Mouse (Mus musculus): ENCODE measurements around the gene Tmem251. TPM values are rescaled to one million over a fixed set of nuclear protein-coding genes. Genes with fewer than 3 reads are reported as not detected.

Tmem251 gene
- polyA plus RNA-seq, 1 experiment, result 1.2 TPM

DNA sequence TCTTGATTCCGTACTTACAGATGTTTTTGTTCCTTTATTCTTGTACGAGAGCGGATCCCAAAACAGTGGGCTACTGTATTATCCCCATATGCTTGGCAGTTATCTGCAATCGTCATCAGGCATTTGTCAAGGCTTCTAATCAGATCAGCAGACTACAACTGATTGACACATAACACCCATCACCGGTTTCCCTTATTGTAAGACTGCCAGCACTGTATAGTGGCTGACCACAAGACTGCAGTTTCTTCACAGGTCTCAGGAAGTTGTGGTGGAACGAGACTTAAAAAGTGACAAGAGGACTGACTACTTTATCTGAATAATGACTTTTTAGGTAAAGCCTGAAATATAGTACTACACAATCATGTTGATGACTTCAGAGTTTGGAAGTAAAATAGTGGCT lies 1.3 kb downstream of the Tmem251 start:
- Histone ChIP-seq H3K36me3 (replicated peaks; ENCODE audit: low read length) (peaks cover 34% of the 10 kb centered on the region), H3K9me3 (no peaks in the 10 kb centered on the region), H3K4me3 (replicated peaks) (peak overlapping the region; percentile 93), H3K4me1 (peaks cover 53% of the 10 kb centered on the region), H3K27me3 (replicated peaks) (no peaks in the 10 kb centered on the region)
- TF ChIP-seq GATA1 (IDR thresholded peaks at IDR 0.05; ENCODE audit: borderline replicate concordance, low read length) (no peak; the same call in 2 of the 3 replicates), FLI1 (IDR thresholded peaks at IDR 0.05; ENCODE audit: low read length) (no peak)

DNA sequence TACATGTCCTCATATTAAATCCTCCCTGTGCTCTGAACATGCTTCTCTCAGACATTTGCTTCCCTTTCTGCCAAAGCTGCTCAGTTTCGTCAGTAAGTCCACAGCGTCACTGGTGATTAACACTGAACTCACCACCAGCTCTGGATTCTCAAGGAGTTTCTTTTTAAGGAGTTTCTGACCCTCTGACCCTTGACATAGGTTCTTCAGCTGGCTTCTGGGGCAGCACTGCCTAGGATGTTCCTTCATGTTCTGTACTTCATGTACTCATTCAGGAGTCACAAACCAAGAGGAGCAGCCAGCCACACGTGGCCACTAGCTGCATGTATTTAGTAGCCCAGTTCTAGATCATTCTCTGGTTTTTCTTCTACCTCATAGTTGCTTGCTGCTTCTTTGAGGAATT lies 4.7 kb downstream of the Tmem251 start:
- H3K4me1 ChIP-seq, result peaks cover 43% of the 10 kb centered on the region
- no peaks in the 10 kb centered on the region for H3K27me3 ChIP-seq (replicated peaks)
- H3K9me3 ChIP-seq, result no peaks in the 10 kb centered on the region
- peaks cover 36% of the 10 kb centered on the region for H3K36me3 ChIP-seq (replicated peaks; ENCODE audit: low read length)
- H3K4me3 ChIP-seq (replicated peaks), result peak overlapping the region; percentile 39
- no peak for TF ChIP-seq FLI1 (IDR thresholded peaks at IDR 0.05; ENCODE audit: low read length)
- TF ChIP-seq GATA1 (IDR thresholded peaks at IDR 0.05; ENCODE audit: borderline replicate concordance, low read length), result no peak

DNA sequence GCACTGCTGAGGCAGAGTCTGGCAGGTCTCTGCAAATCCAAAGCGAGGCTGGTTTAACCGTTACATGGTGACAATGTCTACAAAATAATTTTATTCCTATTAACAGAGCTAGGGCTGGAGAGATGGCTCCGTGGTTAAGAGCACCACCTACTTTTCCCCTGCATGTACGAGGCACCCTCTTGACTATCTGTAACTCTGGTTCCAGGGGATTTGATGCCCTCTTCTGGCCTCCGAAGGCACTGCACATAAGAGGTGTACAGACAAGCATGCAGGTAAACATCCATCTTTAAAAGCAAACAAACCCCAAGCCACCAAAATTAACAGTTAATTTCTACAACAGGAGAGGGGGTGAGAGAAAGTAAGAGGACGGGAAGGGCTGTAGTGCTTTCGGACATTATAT lies 12.7 kb downstream of the Tmem251 start:
- Histone ChIP-seq H3K4me3 (replicated peaks) (peak overlapping the region; percentile 100), H3K36me3 (replicated peaks; ENCODE audit: low read length) (peaks cover 32% of the 10 kb centered on the region), H3K27me3 (replicated peaks) (no peaks in the 10 kb centered on the region), H3K4me1 (peaks cover 46% of the 10 kb centered on the region), H3K9me3 (no peaks in the 10 kb centered on the region)
- TF ChIP-seq FLI1 (IDR thresholded peaks at IDR 0.05; ENCODE audit: low read length) (no peak), GATA1 (IDR thresholded peaks at IDR 0.05; ENCODE audit: borderline replicate concordance, low read length) (no peak)

- H3K36me3 ChIP-seq (replicated peaks; ENCODE audit: low read length), result peaks cover 40% of the 10 kb centered on the region
Measured at GRCm38 (mm10) chr12:102757055-102757688, 13.6 kb downstream of the Tmem251 start.

GRCm38 (mm10) chr12:102757689-102758402 lies 14.3 kb downstream of the Tmem251 start, which contains the start of the genes Gm28051, Gon7 and Ubr7:
Gene Gm28051, minus strand, starts transcription at chr12:102757765.
Gene Gon7, minus strand, starts transcription at chr12:102757803.
Gene Ubr7, plus strand, starts transcription at chr12:102757967.
- Histone ChIP-seq H3K4me3 (replicated peaks) (peak within 1 kb of the TSS; percentile 100), H3K4me1 (peaks cover 42% of the 10 kb centered on the region), H3K9me3 (no peaks in the 10 kb centered on the region), H3K36me3 (replicated peaks; ENCODE audit: low read length) (peaks cover 42% of the 10 kb centered on the region), H3K27me3 (replicated peaks) (no peaks in the 10 kb centered on the region)
- no peak for TF ChIP-seq GATA1 (IDR thresholded peaks at IDR 0.05; ENCODE audit: borderline replicate concordance, low read length)
- TF ChIP-seq FLI1 (IDR thresholded peaks at IDR 0.05; ENCODE audit: low read length), result peak; percentile 54; the same call in 1 of the 2 replicates

More at GRCm38 (mm10) chr12:102757055-102757688, 13.6 kb downstream of the Tmem251 start:
- H3K4me3 ChIP-seq (replicated peaks), result peak overlapping the region; percentile 100
- no peak for TF ChIP-seq FLI1 (IDR thresholded peaks at IDR 0.05; ENCODE audit: low read length)
- TF ChIP-seq GATA1 (IDR thresholded peaks at IDR 0.05; ENCODE audit: borderline replicate concordance, low read length), result no peak
- H3K4me1 ChIP-seq, result peaks cover 42% of the 10 kb centered on the region
- no peaks in the 10 kb centered on the region for H3K9me3 ChIP-seq
- no peaks in the 10 kb centered on the region for H3K27me3 ChIP-seq (replicated peaks)

DNA sequence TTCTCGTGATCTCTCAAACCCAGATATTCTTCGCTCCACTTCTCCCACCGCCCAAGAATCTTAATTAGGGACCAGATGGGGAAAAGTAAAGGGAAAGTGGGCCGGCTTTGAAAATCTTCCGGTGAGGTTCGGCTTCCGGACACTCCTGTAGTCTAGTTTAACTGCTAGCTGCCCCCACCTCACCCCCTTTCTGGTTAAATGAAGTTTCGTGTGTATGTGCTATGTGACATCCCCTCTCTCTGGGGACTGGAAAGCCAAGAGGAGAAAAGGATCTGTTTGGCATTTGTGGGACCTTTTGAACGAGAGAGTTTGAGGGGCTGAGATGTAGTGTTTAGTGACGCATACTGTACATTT lies 14.8 kb downstream of the Tmem251 start, which contains the start of gene Gm20604:
Gene Gm20604, minus strand, starts transcription at position 270 of the 354 bp plus-strand sequence.
- H3K4me1 ChIP-seq, result peaks cover 42% of the 10 kb centered on the region
- H3K27me3 ChIP-seq (replicated peaks), result no peaks in the 10 kb centered on the region
- H3K36me3 ChIP-seq (replicated peaks; ENCODE audit: low read length), result peaks cover 48% of the 10 kb centered on the region
- no peaks in the 10 kb centered on the region for H3K9me3 ChIP-seq
- TF ChIP-seq FLI1 (IDR thresholded peaks at IDR 0.05; ENCODE audit: low read length), result no peak
- TF ChIP-seq GATA1 (IDR thresholded peaks at IDR 0.05; ENCODE audit: borderline replicate concordance, low read length), result no peak
- peak within 1 kb of the TSS; percentile 100 for H3K4me3 ChIP-seq (replicated peaks)

- H3K27me3 ChIP-seq (replicated peaks), result no peaks in the 10 kb centered on the region
- H3K36me3 ChIP-seq (replicated peaks; ENCODE audit: low read length), result peaks cover 50% of the 10 kb centered on the region
- H3K9me3 ChIP-seq, result no peaks in the 10 kb centered on the region
- peaks cover 46% of the 10 kb centered on the region for H3K4me1 ChIP-seq
- TF ChIP-seq GATA1 (IDR thresholded peaks at IDR 0.05; ENCODE audit: borderline replicate concordance, low read length) (no peak), FLI1 (IDR thresholded peaks at IDR 0.05; ENCODE audit: low read length) (no peak)
- H3K4me3 ChIP-seq (replicated peaks), result peak overlapping the region; percentile 100
Measured at GRCm38 (mm10) chr12:102758936-102759335, 15.4 kb downstream of the Tmem251 start.

GRCm38 (mm10) chr12:102761668-102762067 lies 18.1 kb downstream of the Tmem251 start:
- no peaks in the 10 kb centered on the region for H3K9me3 ChIP-seq
- H3K27me3 ChIP-seq (replicated peaks), result no peaks in the 10 kb centered on the region
- peaks cover 42% of the 10 kb centered on the region for H3K4me1 ChIP-seq
- H3K36me3 ChIP-seq (replicated peaks; ENCODE audit: low read length), result peaks cover 60% of the 10 kb centered on the region
- no peak overlapping the region for H3K4me3 ChIP-seq (replicated peaks)
- TF ChIP-seq GATA1 (IDR thresholded peaks at IDR 0.05; ENCODE audit: borderline replicate concordance, low read length) (no peak), FLI1 (IDR thresholded peaks at IDR 0.05; ENCODE audit: low read length) (no peak)

DNA sequence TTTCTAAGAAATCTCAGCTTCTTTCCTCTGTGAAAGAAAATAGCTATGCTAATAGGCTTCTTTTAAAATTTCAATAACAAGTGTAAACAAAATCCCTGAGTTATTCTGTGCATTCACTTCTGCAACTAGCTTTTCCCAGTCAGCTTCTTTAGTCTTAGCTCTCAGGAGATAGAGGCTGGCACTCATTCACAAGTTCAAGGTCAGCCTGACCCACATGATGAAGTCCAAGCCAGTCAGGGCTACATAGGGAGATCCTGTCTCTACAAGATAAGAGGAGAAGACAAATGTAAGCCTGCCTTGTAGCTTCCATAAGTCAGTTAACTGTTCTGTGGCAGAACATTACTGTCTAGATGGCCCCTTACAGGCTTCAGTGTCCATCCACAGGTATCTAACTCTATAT lies 20.1 kb downstream of the Tmem251 start:
- Histone ChIP-seq H3K36me3 (replicated peaks; ENCODE audit: low read length) (peaks cover 80% of the 10 kb centered on the region), H3K4me1 (peaks cover 46% of the 10 kb centered on the region), H3K27me3 (replicated peaks) (no peaks in the 10 kb centered on the region), H3K9me3 (no peaks in the 10 kb centered on the region), H3K4me3 (replicated peaks) (no peak overlapping the region)
- no peak for TF ChIP-seq FLI1 (IDR thresholded peaks at IDR 0.05; ENCODE audit: low read length)
- TF ChIP-seq GATA1 (IDR thresholded peaks at IDR 0.05; ENCODE audit: borderline replicate concordance, low read length), result no peak

- Histone ChIP-seq H3K36me3 (replicated peaks; ENCODE audit: low read length) (peaks cover 98% of the 10 kb centered on the region), H3K4me1 (peaks cover 47% of the 10 kb centered on the region), H3K27me3 (replicated peaks) (no peaks in the 10 kb centered on the region), H3K9me3 (no peaks in the 10 kb centered on the region; the same call in 1 of the 2 replicates), H3K4me3 (replicated peaks) (no peak overlapping the region)
- TF ChIP-seq FLI1 (IDR thresholded peaks at IDR 0.05; ENCODE audit: low read length) (no peak), GATA1 (IDR thresholded peaks at IDR 0.05; ENCODE audit: borderline replicate concordance, low read length) (no peak)
Measured at GRCm38 (mm10) chr12:102769000-102769399, 25.4 kb downstream of the Tmem251 start.

All from megakaryocyte, embryonic 14.5 days (primary cell).